Mouse (Mus musculus) stomach, embryonic 16.5 days (tissue): ENCODE data around the gene Spz1. TPM values are rescaled to one million over a fixed set of nuclear protein-coding genes. Genes with fewer than 3 reads are reported as not detected.

Source experiments
- ATAC-seq: fragments of 200-750 bp; cut with Nextera tagmentation; 2 replicates; pipeline ENCODE4 v1.8.0; 2017; ENCODE audit warnings: moderate number of reproducible peaks, moderate TSS enrichment; ENCODE audit not compliant: insufficient read depth, low FRiP score
- H3K27ac ChIP-seq: fragments of 300-500 bp; sonication (generic); 2 replicates; pipeline ENCODE4 v1.5.1; 2014; ENCODE audit warnings: low read length
- H3K27me3 ChIP-seq: fragments of 300-500 bp; sonication (generic); 2 replicates; pipeline ENCODE4 v1.6.1; 2014; ENCODE audit warnings: low read length, control low read depth, mixed read lengths; ENCODE audit not compliant: control insufficient read depth, insufficient read depth
- H3K36me3 ChIP-seq: fragments of 300-500 bp; sonication (generic); 2 replicates; pipeline ENCODE4 v1.6.1; 2014; ENCODE audit warnings: low read length; ENCODE audit not compliant: control insufficient read depth, insufficient read depth
- H3K4me1 ChIP-seq: fragments of 300-500 bp; sonication (generic); 2 replicates; pipeline ENCODE4 v1.6.1; 2014; ENCODE audit warnings: low read length, control low read depth, mixed read lengths; ENCODE audit not compliant: control insufficient read depth, insufficient read depth
- H3K4me2 ChIP-seq: fragments of 300-500 bp; sonication (generic); 2 replicates; pipeline ENCODE4 v1.6.1; 2014; ENCODE audit warnings: low read depth, low read length, mixed read lengths
- H3K4me3 ChIP-seq: fragments of 300-500 bp; sonication (generic); replicated peaks from 2 replicates; pipeline ENCODE4 v1.5.1; 2014; ENCODE audit warnings: mild to moderate bottlenecking, low read length
- H3K9ac ChIP-seq: fragments of 300-500 bp; sonication (generic); 2 replicates; pipeline ENCODE4 v1.6.1; 2014; ENCODE audit warnings: low read length
- H3K9me3 ChIP-seq: fragments of 300-500 bp; sonication (generic); replicated peaks from 2 replicates; pipeline ENCODE4 v1.6.1; 2016; ENCODE audit warnings: low read length, control low read depth; ENCODE audit not compliant: control insufficient read depth
- WGBS: fragments of 180-500 bp; shearing (Covaris S2); extraction: QIAGEN DNeasy Blood & Tissue Kit; methylation state at CpG from one replicate; pipeline ENCODE4 v1.1.7; 2014; 5-methylcytosine and 5-hydroxymethylcytosine counted together
- polyA plus RNA-seq: library from polyadenylated mRNA; unstranded; fragments of >200 nt; fragmentation: Nextera tagmentation; extraction: Ambion mirVana; gene quantifications from 2 replicates; pipeline ENCODE4 v1.2.1, GENCODE M21; 2015

Spz1 gene
- polyA plus RNA-seq, 1 experiment from 2014 or later: not detected

DNA sequence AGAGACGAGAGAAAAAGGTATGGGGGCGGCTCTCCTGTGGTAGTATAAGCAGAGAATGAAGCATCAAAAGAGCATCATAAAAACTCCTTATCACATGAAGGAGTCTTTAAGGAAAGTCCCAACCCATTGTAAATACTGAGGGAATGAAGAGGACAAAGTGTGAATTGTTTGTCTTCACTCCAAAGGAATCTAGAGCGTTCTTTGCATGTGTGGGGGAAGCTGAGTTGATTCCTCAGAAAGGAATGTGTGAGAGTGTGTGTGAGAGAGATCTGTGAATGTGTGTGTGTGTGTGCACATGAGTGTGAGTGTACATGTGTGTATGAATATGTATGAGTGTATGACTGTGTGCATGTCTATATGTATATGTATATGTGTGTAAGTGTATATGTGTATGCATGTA is 12.7 kb upstream of the Spz1 start:
- WGBS: 35% methylated on average over 3 of the region's 3 CpGs
- Histone ChIP-seq H3K4me3 (no peak overlapping the region), H3K4me2 (no peak overlapping the region), H3K4me1 (peaks cover 21% of the 10 kb centered on the region), H3K9ac (no peak overlapping the region), H3K9me3 (no peaks in the 10 kb centered on the region), H3K27ac (no peak overlapping the region), H3K27me3 (no peaks in the 10 kb centered on the region), H3K36me3 (no peaks in the 10 kb centered on the region)
- no peak for ATAC-seq

DNA sequence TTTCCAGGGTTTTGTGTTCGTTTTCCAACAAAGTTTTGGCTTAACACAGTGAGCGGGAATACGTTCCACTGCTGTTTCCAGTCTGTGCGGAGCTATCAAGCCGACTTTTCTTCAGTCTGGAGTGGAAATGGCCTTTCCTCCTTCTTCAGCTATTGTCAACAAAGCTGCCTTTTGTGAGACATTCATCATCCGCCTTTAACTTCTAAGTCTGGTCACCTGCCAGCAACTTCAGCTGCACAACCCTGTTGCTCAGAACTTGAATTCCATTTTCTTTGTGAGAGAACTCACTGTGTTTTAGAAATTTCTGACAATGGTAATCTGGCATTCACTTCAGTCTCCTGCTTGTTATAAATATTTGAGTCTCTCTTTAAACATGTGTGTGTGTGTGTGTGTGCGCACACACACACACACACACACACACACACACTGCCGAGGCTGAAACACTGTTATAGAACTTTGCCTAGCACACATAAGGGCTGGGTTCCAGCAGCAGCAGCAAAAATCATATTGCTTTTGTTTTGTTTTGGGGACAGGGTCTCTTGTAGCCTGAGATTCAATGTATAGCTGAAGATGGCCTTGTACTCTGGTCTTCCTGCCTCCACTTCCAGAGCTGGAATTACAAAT is 8.2 kb upstream of the Spz1 start:
- ATAC-seq: peak; percentile 75
- H3K9ac ChIP-seq: no peak overlapping the region
- H3K9me3 ChIP-seq: no peaks in the 10 kb centered on the region
- H3K27ac ChIP-seq: peak overlapping the region; percentile 28
- H3K4me3 ChIP-seq: no peak overlapping the region
- H3K36me3 ChIP-seq: no peaks in the 10 kb centered on the region
- H3K4me1 ChIP-seq: peaks cover 21% of the 10 kb centered on the region
- H3K4me2 ChIP-seq: no peak overlapping the region
- WGBS: 17% methylated on average over 8 of the region's 8 CpGs
- no peaks in the 10 kb centered on the region for H3K27me3 ChIP-seq

GRCm38 (mm10) chr13:92580220-92581043 is 4.5 kb upstream of the Spz1 start:
- Histone ChIP-seq H3K27me3 (no peaks in the 10 kb centered on the region), H3K9me3 (no peaks in the 10 kb centered on the region), H3K4me1 (peaks cover 16% of the 10 kb centered on the region), H3K36me3 (no peaks in the 10 kb centered on the region), H3K4me2 (no peak overlapping the region), H3K9ac (no peak overlapping the region), H3K4me3 (no peak overlapping the region), H3K27ac (0 out of 2 replicates have a peak overlapping the region, but pooled peaks have one; percentile 13)
- ATAC-seq: peak; percentile 41; the same call in 1 of the 2 replicates
- WGBS: 18% methylated on average over 10 of the region's 10 CpGs

- ATAC-seq: no peak
- H3K4me3 ChIP-seq: no peak overlapping the region
- WGBS: 80% methylated on average over 4 of the region's 4 CpGs
- no peak overlapping the region for H3K27ac ChIP-seq
- no peaks in the 10 kb centered on the region for H3K9me3 ChIP-seq
- H3K4me1 ChIP-seq: peaks cover 6% of the 10 kb centered on the region
- H3K4me2 ChIP-seq: no peak overlapping the region
- H3K36me3 ChIP-seq: no peaks in the 10 kb centered on the region
- H3K9ac ChIP-seq: no peak overlapping the region
- H3K27me3 ChIP-seq: no peaks in the 10 kb centered on the region
Observed at GRCm38 (mm10) chr13:92578210-92578609, 2.2 kb upstream of the Spz1 start.

DNA sequence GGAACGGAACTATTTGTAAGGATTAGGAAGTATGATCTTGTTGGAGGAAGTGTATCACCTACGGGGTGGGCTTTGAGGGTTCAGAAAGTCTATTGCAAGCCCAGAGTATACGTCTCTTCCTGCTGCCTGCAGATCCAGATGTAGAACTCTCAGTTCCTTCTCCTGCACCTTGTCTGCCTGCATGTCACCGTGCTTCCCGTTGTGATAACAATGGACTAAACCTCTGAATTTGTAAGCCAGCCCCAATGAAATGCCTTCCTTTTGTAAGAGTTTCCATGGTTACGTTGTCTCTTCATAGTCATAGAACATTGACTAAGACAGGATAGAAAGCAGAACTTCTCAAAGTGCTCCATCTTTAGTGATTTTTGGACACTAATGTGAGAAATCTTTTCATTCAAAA is 716 bp upstream of the Spz1 start:
- H3K9me3 ChIP-seq: no peaks in the 10 kb centered on the region
- H3K27me3 ChIP-seq: no peaks in the 10 kb centered on the region
- H3K27ac ChIP-seq: no peak overlapping the region
- 59% methylated on average over 6 of the region's 6 CpGs for WGBS
- no peak overlapping the region for H3K4me3 ChIP-seq
- peaks cover 6% of the 10 kb centered on the region for H3K4me1 ChIP-seq
- no peaks in the 10 kb centered on the region for H3K36me3 ChIP-seq
- no peak overlapping the region for H3K4me2 ChIP-seq
- no peak overlapping the region for H3K9ac ChIP-seq
- ATAC-seq: no peak

- 74% methylated on average over 5 of the region's 5 CpGs for WGBS
- Histone ChIP-seq H3K27ac (no peak overlapping the region), H3K9ac (no peak overlapping the region), H3K4me3 (no peak overlapping the region), H3K4me1 (peaks cover 7% of the 10 kb centered on the region), H3K9me3 (no peaks in the 10 kb centered on the region), H3K4me2 (no peak overlapping the region), H3K27me3 (no peaks in the 10 kb centered on the region), H3K36me3 (no peaks in the 10 kb centered on the region)
- ATAC-seq: no peak
Observed at GRCm38 (mm10) chr13:92559429-92559828, 16.5 kb downstream of the Spz1 start.

DNA sequence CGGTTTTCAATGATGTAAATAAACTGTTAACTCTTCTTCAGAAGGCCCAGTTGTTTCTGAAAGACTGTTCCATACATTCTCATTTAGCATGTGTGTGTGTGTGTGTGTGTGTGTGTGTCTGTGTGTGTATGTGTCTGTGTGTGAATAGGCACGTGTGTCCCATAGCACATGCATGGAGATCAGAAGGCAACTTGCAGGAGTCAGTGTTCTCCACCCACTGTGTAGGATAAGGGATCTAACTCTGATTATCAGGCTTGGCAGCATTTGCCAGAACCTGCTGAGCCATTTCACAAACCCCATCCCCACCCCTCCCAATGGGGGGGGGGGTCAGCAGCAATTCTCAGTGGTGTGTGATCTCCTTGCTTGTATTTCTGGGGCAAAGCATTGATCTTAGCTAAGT is 18.7 kb downstream of the Spz1 start:
- Histone ChIP-seq H3K27ac (no peak overlapping the region), H3K9me3 (no peaks in the 10 kb centered on the region), H3K36me3 (no peaks in the 10 kb centered on the region), H3K4me1 (peaks cover 7% of the 10 kb centered on the region), H3K4me3 (no peak overlapping the region), H3K4me2 (no peak overlapping the region), H3K9ac (no peak overlapping the region), H3K27me3 (no peaks in the 10 kb centered on the region)
- peak; percentile 44; the same call in 1 of the 2 replicates for ATAC-seq
- 30% methylated on average over 2 of the region's 2 CpGs for WGBS

DNA sequence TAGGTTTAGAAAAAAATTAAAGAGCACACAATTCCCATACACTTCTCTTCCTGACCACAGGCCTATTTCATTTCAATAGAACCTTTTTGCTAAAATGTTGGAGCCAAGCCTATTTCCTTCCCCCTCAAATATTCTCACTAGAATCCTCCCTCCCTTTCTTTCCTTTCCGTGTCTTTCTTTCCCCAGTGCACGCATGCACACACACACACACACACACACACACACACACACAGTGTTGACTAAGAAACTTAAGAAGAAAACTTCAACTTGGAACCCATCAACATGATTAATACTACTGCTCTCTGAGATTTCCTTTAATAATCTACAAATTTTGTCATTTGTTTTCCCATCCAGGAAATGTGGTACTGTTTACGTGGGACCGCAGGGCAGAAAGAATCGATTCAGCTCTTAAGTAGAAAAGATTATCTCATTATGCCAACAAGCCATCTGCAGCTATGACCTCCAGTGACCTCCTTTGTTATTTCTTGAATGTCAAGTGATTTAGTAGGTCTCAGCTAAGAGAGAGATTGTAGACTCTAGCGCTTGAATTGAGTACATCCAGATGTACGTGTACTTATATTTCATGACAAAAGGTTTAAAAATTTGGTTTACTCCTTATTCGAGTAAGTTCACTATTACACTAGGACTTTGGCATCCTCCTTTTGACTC is 19.4 kb downstream of the Spz1 start:
- ATAC-seq: no peak; the same call in 1 of the 2 replicates
- H3K4me3 ChIP-seq: no peak overlapping the region
- no peak overlapping the region for H3K4me2 ChIP-seq
- H3K9ac ChIP-seq: no peak overlapping the region
- no peaks in the 10 kb centered on the region for H3K27me3 ChIP-seq
- no peak overlapping the region for H3K27ac ChIP-seq
- WGBS: 12% methylated on average over 8 of the region's 8 CpGs
- no peaks in the 10 kb centered on the region for H3K9me3 ChIP-seq
- H3K4me1 ChIP-seq: peaks cover 7% of the 10 kb centered on the region
- H3K36me3 ChIP-seq: no peaks in the 10 kb centered on the region

DNA sequence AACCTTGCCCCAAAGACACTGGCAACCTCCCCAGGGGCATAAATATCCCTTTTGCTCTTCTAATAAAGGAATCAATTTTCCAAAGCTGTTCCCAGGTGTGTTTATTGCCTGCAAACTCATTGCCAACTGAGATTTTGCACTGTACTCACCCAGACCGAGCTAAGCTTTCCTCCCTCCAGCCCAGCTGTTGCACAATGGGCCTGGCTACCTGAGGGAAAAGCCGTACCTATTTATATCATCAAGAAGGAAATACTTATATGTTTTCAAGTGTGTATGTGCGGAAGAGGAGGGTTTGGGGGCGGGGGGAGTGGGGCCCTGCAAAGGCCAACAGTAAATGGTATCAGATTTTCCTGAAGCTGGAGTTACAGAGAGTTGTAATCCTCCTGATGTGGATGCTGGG is 28.9 kb downstream of the Spz1 start:
- no peaks in the 10 kb centered on the region for H3K27me3 ChIP-seq
- WGBS: 73% methylated on average over 4 of the region's 4 CpGs
- H3K9ac ChIP-seq: no peak overlapping the region
- H3K9me3 ChIP-seq: peaks cover 17% of the 10 kb centered on the region; the same call in 1 of the 2 replicates
- no peak for ATAC-seq
- no peak overlapping the region for H3K4me3 ChIP-seq
- H3K4me2 ChIP-seq: no peak overlapping the region
- no peaks in the 10 kb centered on the region for H3K36me3 ChIP-seq
- no peak overlapping the region for H3K27ac ChIP-seq
- no peaks in the 10 kb centered on the region for H3K4me1 ChIP-seq
